Mouse (Mus musculus) heart, adult 2 months (tissue): ENCODE measurements at regions not wholly inside any gene's neighbourhood (a gene's known extent, or its start where the extent isn't known, plus 50 kb on each side); places are given as distances from the start of the nearest gene placed in this dataset.

Experiments used
- CTCF ChIP-seq: fragments of 200-600 bp; IDR thresholded peaks from 2 replicates; pipeline ENCODE4 v1.8.1; 2022; ENCODE audit warnings: antibody characterized with exemption, mild to moderate bottlenecking, moderate library complexity
- EP300 ChIP-seq: fragments of 200-500 bp; IDR thresholded peaks from 2 replicates; pipeline ENCODE4 v1.6.1; 2011; ENCODE audit warnings: low read depth, low read length, control low read depth; ENCODE audit not compliant: insufficient read depth
- POLR2A ChIP-seq: fragments of 200-500 bp; IDR thresholded peaks from 2 replicates; pipeline ENCODE4 v1.6.1; 2011; ENCODE audit warnings: mild to moderate bottlenecking, low read depth, low read length, control low read depth; ENCODE audit not compliant: insufficient read depth

DNA sequence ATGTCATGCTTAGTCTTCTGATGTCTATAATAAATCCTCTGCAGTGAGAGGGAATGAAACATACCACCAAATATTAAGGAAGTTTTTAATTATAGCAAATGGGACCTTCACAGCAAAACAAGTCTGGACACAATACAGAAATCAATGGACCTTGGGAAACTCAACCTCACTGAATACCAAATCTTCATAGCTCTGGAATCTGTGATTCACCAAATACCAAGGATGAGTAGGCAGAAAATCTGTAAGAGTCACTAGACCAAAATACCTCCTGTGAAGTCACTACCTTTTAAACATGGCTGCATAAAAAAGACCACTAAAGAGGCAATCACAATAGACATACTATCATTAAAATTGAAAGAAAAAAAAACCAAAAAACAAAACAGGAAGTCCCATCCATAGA lies 872.5 kb upstream of the Alcam start:
- no peak for TF ChIP-seq CTCF
- no peak for TF ChIP-seq POLR2A
- TF ChIP-seq EP300, result no peak
